Mouse (Mus musculus) embryonic fibroblast, embryonic 13.5 days (primary cell): ENCODE results near the gene Tnfrsf9. TPM values are rescaled to one million over a fixed set of nuclear protein-coding genes. Genes with fewer than 3 reads are reported as not detected.

Experiments used
- H3K27ac ChIP-seq: 2 replicates; pipeline ENCODE4 v1.5.1; 2012; ENCODE audit warnings: low read length, control low read depth, inconsistent platforms; ENCODE audit not compliant: insufficient read depth
- H3K4me1 ChIP-seq: 2 replicates; pipeline ENCODE4 v1.6.1; 2011; ENCODE audit warnings: low read length; ENCODE audit not compliant: control insufficient read depth, insufficient read depth
- H3K4me3 ChIP-seq: 2 replicates; pipeline ENCODE4 v1.5.1; 2011; ENCODE audit warnings: mild to moderate bottlenecking, control low read depth, low read length; ENCODE audit not compliant: insufficient read depth
- CTCF ChIP-seq: IDR thresholded peaks from 2 replicates; pipeline ENCODE4 v1.5.1; 2011; ENCODE audit warnings: mild to moderate bottlenecking, control low read depth, low read length, moderate library complexity, borderline replicate concordance; ENCODE audit not compliant: insufficient read depth
- POLR2A ChIP-seq: IDR thresholded peaks from 2 replicates; pipeline ENCODE4 v1.6.1; 2011; ENCODE audit warnings: low read depth, mild to moderate bottlenecking, control low read depth, low read length, moderate library complexity
- polyA plus RNA-seq: library from polyadenylated mRNA; stranded (reverse); fragments of >200 nt; gene quantifications from 2 replicates; pipeline ENCODE4 v1.2.4, GENCODE M21; 2011; ENCODE audit warnings: low read depth; ENCODE audit not compliant: missing spikeins, insufficient read length

Tnfrsf9 gene
- polyA plus RNA-seq, 1 experiment, result 0.58 TPM

- Histone ChIP-seq H3K4me3 (no peak overlapping the region), H3K27ac (no peak overlapping the region), H3K4me1 (peaks cover 4% of the 10 kb centered on the region; the same call in 1 of the 2 replicates)
- TF ChIP-seq POLR2A (no peak), CTCF (no peak)
Measured at GRCm38 (mm10) chr4:150924936-150925335, 10.6 kb downstream of the Tnfrsf9 start.

DNA sequence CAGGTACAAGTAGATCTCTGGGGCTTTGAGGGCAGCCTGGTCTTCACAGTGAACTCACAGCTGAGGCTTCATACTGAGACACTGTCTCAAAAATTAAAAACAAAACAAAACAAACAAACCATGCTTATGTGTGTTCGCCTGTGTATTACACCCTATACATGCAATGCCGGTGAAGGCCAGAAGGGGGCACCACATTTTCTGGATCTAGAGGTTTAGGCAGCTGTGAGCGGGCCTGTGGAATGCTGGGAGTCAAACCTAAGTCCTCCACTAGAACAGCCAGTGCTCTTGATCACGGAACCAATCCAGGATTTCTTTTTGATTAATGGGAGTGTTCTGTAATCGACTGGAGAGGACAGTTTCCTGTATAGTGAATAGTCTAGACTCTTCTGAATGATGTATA lies 11.6 kb downstream of the Tnfrsf9 start:
- no peak overlapping the region for H3K27ac ChIP-seq
- TF ChIP-seq CTCF, result no peak
- TF ChIP-seq POLR2A, result no peak
- H3K4me1 ChIP-seq, result peaks cover 4% of the 10 kb centered on the region; the same call in 1 of the 2 replicates
- H3K4me3 ChIP-seq, result no peak overlapping the region

DNA sequence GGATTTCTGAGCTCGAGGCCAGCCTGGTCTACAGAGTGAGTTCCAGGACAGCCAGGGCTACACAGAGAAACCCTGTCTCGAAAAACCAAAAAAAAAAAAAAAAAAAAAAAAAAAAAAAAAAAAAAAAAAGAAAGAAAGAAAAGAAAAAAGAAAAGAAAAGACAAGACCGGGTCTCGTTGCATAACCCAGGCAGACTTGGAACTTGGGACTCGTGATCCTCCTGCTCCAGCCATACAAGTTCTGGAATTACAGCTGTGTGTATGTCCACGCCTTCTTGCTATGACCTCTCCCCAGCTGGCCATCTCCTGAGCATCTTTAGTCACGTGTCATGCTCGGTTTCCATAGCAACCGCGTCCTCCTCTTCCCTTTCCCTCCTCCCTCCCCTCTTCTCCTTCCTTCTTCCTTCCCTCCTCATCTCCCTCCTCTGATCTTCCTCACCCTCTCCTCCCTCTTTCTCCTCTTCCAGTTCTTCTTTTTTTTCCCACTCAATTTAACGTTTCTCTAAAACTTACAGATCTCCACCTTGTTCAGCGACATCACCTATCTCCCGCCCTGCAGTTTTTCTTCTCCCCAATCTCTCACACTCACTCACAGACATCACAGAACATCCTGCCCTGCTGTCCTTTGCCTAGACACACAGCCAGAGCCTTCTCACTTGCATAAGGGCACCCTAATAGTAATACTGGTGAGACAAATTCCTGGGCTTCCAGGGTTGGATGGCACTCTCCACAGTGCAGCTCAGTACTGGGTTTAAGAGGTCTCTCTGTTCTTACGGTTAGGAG lies 12.8 kb downstream of the Tnfrsf9 start:
- Histone ChIP-seq H3K27ac (no peak overlapping the region), H3K4me1 (peaks cover 4% of the 10 kb centered on the region; the same call in 1 of the 2 replicates), H3K4me3 (no peak overlapping the region)
- TF ChIP-seq CTCF, result no peak
- TF ChIP-seq POLR2A, result no peak

- H3K27ac ChIP-seq, result no peak overlapping the region
- peaks cover 4% of the 10 kb centered on the region; the same call in 1 of the 2 replicates for H3K4me1 ChIP-seq
- H3K4me3 ChIP-seq, result no peak overlapping the region
- TF ChIP-seq POLR2A, result no peak
- TF ChIP-seq CTCF, result no peak
Measured at GRCm38 (mm10) chr4:150927789-150928188, 13.4 kb downstream of the Tnfrsf9 start.

DNA sequence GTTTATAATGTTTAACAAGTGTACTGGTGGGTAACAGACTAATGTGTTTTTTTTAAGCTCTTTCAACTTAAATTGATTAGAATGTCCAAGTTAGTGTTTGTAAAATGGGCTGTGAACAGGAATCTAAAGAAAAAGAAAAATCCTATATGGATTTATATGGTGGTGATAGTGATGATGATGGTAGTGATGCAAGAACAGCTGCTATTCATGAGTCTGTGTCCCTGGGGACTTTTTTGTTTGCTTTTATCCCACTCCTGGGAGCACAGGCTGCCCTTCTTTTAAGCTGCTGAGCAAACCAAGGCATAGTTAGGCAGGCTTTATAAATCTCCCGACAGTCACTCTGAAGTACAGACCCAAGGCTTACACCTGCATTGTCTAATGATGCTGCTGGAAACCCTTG lies 19.1 kb downstream of the Tnfrsf9 start:
- no peak for TF ChIP-seq POLR2A
- no peak for TF ChIP-seq CTCF
- Histone ChIP-seq H3K4me1 (no peaks in the 10 kb centered on the region), H3K27ac (no peak overlapping the region), H3K4me3 (no peak overlapping the region)

- TF ChIP-seq POLR2A, result no peak
- TF ChIP-seq CTCF, result no peak
- Histone ChIP-seq H3K4me1 (no peaks in the 10 kb centered on the region), H3K27ac (no peak overlapping the region), H3K4me3 (no peak overlapping the region)
Measured at GRCm38 (mm10) chr4:150937293-150938062, 23.1 kb downstream of the Tnfrsf9 start.

GRCm38 (mm10) chr4:150938063-150938452 lies 23.7 kb downstream of the Tnfrsf9 start:
- no peak overlapping the region for H3K27ac ChIP-seq
- no peak for TF ChIP-seq POLR2A
- no peak for TF ChIP-seq CTCF
- no peaks in the 10 kb centered on the region for H3K4me1 ChIP-seq
- H3K4me3 ChIP-seq, result no peak overlapping the region

DNA sequence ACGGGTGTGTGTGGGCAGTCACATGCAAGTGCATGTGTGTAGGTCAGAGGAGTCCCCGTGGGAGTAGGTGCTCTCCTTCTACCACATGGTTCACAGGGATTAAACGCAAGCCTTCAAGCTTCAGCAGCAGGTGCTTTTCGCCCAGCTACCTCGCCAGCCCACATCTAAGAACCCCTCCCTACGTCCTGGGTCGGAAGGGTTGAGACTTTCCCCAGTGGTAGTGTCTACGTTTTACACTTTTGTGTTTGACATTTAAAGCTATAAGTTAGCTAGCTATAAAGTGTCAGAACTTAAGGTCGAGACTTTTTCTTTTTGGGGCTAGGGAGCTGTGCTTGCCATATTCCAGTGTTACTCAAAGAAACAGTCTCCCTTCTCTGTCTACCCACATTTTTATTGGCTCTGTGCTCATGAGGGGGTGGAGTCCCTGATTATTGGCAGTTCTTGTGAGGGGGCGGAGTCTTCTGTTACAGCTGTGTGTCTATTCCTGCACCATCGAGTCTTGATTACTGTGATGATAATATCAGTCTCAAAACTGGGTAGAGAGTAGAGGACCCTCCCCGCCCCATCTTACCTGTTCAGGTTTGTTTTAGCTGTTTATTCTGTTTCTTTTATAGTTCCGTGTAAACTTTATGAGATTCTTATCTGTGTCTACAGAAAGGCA lies 25.8 kb downstream of the Tnfrsf9 start:
- Histone ChIP-seq H3K4me3 (no peak overlapping the region), H3K27ac (no peak overlapping the region), H3K4me1 (no peaks in the 10 kb centered on the region)
- no peak for TF ChIP-seq POLR2A
- no peak for TF ChIP-seq CTCF

DNA sequence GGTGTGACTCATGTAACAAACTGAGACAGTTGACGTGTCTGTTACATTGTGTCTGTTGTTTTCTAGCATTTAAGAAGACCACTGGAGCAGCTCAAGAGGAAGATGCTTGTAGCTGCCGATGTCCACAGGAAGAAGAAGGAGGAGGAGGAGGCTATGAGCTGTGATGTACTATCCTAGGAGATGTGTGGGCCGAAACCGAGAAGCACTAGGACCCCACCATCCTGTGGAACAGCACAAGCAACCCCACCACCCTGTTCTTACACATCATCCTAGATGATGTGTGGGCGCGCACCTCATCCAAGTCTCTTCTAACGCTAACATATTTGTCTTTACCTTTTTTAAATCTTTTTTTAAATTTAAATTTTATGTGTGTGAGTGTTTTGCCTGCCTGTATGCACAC lies 30.3 kb downstream of the Tnfrsf9 start:
- TF ChIP-seq CTCF, result no peak
- no peak overlapping the region for H3K4me3 ChIP-seq
- no peaks in the 10 kb centered on the region for H3K4me1 ChIP-seq
- no peak overlapping the region for H3K27ac ChIP-seq
